Mouse (Mus musculus) cerebellum, postnatal 14 days (tissue): ENCODE data around the gene Mccc1.
A peak's percentile ranks its signal among the peaks of the same experiment; 100 is the strongest.

Experiments used
- DNase-seq, 2 experiments: peaks; one replicate each; pipeline ENCODE4 v3.0.0; 2021; ENCODE audit warnings: mixed read lengths in 2 of 2

The Mccc1 gene

GRCm38 (mm10) chr3:36000275-36001239 lies at the start of gene Mccc1:
Gene Mccc1 (minus strand): TSS chr3:36000678.
- DNase-seq = peak; percentile 96

GRCm38 (mm10) chr3:36049106-36049505 lies 48.6 kb upstream of the Mccc1 start:
- DNase-seq = no peak

GRCm38 (mm10) chr3:36045086-36045485 lies 44.6 kb upstream of the Mccc1 start:
- no peak for DNase-seq

GRCm38 (mm10) chr3:36044520-36044919 lies 44.0 kb upstream of the Mccc1 start:
- DNase-seq = no peak

GRCm38 (mm10) chr3:36031740-36032510 lies 31.4 kb upstream of the Mccc1 start:
- no peak for DNase-seq

GRCm38 (mm10) chr3:36029993-36030392 lies 29.5 kb upstream of the Mccc1 start:
- DNase-seq = no peak

- no peak for DNase-seq
Observed at GRCm38 (mm10) chr3:36025732-36026131, 25.3 kb upstream of the Mccc1 start.

GRCm38 (mm10) chr3:36011239-36011638 lies 10.8 kb upstream of the Mccc1 start:
- DNase-seq = no peak

- no peak for DNase-seq
Observed at GRCm38 (mm10) chr3:36008411-36009154, 8.1 kb upstream of the Mccc1 start.

GRCm38 (mm10) chr3:36004028-36004895 lies 3.8 kb upstream of the Mccc1 start:
- DNase-seq = peak; percentile 79 to 80

- no peak for DNase-seq
Observed at GRCm38 (mm10) chr3:35994552-35995531, 5.6 kb downstream of the Mccc1 start.

- DNase-seq = no peak
Observed at GRCm38 (mm10) chr3:35990715-35991114, 9.8 kb downstream of the Mccc1 start.

GRCm38 (mm10) chr3:35988031-35988430 lies 12.4 kb downstream of the Mccc1 start:
- no peak for DNase-seq

- DNase-seq = no peak
Observed at GRCm38 (mm10) chr3:35986266-35986665, 14.2 kb downstream of the Mccc1 start.

GRCm38 (mm10) chr3:35973551-35973950 lies 26.9 kb downstream of the Mccc1 start:
- DNase-seq = peak; percentile 56 to 68

- DNase-seq = peak; percentile 35 to 49
Observed at GRCm38 (mm10) chr3:35972985-35973384, 27.5 kb downstream of the Mccc1 start.

GRCm38 (mm10) chr3:35971149-35971548 lies 29.3 kb downstream of the Mccc1 start:
- no peak for DNase-seq

GRCm38 (mm10) chr3:35970441-35970840 lies 30.0 kb downstream of the Mccc1 start:
- no peak for DNase-seq

- no peak for DNase-seq
Observed at GRCm38 (mm10) chr3:35967366-35967921, 33.0 kb downstream of the Mccc1 start.

GRCm38 (mm10) chr3:35966493-35966892 lies 34.0 kb downstream of the Mccc1 start:
- no peak for DNase-seq
